Mouse (Mus musculus) liver, embryonic 12.5 days (tissue): ENCODE measurements at regions not wholly inside any gene's neighbourhood (a gene's known extent, or its start where the extent isn't known, plus 50 kb on each side); places are given as distances from the start of the nearest gene placed in this dataset. TPM values are rescaled to one million over a fixed set of nuclear protein-coding genes. Genes with fewer than 3 reads are reported as not detected.

Experiments
- microRNA counts: library from miRNA; unstranded; fragments of <30 nt; microRNA quantifications from one replicate; lab custom pipeline; 2017
- microRNA-seq: library from miRNA; unstranded; fragments of <30 nt; microRNA quantifications from one replicate; pipeline ENCODE4, GENCODE M21; 2017

MicroRNAs in the stretch of these regions (microRNA counts, 519-probe panel; counts per million panel counts)
- 582 counts per million, percentile 70 among the panel's probes with 10 or more counts for microRNA mmu-miR-2136 (lab: Ali Mortazavi, UCI)

Small RNAs in the stretch of these regions (microRNA-seq; reads per million reads assigned to microRNA genes)
- not detected for gene Mir2136
